Mouse (Mus musculus): Measurements from ENCODE around the gene Fev. TPM values are rescaled to one million over a fixed set of nuclear protein-coding genes. Genes with fewer than 3 reads are reported as not detected.

Gene Fev
- total RNA-seq, 2 experiments from 2014 or later = not detected

- no peak for ATAC-seq (replicated peaks; ENCODE audit: low FRiP score, poor library complexity, severe bottlenecking)
Observed at GRCm38 (mm10) chr1:74882055-74882734, 3.0 kb downstream of the Fev start.

DNA sequence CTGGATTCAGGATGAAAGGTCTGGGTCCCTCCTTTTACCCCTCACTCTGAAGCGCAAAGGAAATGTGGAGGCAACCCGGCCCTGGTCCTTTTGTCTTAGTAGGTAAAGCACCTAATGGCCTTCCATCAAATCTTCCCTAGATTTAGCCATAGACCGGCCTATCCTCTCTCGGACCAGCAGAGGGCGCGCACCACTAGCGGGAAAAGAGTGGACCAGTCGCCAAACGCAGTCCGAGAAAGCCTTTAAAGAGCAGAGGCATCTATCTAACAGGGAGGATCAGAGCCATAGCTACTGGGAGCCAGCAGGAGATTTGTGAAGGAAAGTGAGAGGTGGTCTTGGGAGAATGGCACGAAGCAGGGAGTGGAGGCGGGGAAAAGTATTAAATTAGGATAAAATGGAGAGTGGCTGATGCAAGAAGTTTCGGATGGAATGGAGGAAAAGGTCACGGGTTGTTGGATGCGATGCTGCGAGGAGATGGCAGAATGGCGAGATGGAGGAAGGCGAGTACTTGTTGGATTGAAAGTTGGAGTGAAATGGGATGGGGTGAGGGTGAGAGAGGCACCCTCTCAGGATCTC lies 4.3 kb downstream of the Fev start:
- no peak for ATAC-seq (replicated peaks; ENCODE audit: low FRiP score, poor library complexity, severe bottlenecking)

GRCm38 (mm10) chr1:74877199-74877598 lies 8.0 kb downstream of the Fev start:
- no peak for ATAC-seq (replicated peaks; ENCODE audit: low FRiP score, poor library complexity, severe bottlenecking)

DNA sequence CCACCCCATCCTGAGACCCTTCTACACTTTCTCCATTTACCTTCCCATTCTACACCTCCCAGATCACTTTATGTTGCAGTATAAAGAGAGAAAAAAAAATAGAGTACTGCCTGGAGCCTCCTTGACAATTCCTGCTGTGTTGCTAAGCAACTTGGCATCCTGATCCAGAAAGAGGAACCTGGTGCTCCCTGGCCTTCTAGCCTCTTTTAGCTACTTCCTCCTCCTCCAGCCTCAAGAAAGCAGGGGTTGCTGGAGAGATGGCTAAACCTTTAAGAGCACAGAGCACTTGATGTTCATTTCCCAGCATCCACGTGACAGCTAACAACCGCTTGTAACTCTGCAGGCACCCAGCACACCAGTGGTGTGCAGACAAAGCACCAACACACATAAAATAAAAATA lies 13.0 kb downstream of the Fev start:
- no peak for ATAC-seq (replicated peaks; ENCODE audit: low FRiP score, poor library complexity, severe bottlenecking)

GRCm38 (mm10) chr1:74861783-74862182 lies 23.4 kb downstream of the Fev start:
- no peak for ATAC-seq (replicated peaks; ENCODE audit: low FRiP score, poor library complexity, severe bottlenecking)

- no peak for ATAC-seq (replicated peaks; ENCODE audit: low FRiP score, poor library complexity, severe bottlenecking)
Observed at GRCm38 (mm10) chr1:74859223-74859984, 25.8 kb downstream of the Fev start.

GRCm38 (mm10) chr1:74858805-74859204 lies 26.4 kb downstream of the Fev start:
- no peak for ATAC-seq (replicated peaks; ENCODE audit: low FRiP score, poor library complexity, severe bottlenecking)

GRCm38 (mm10) chr1:74858171-74858719 lies 27.0 kb downstream of the Fev start:
- ATAC-seq (replicated peaks; ENCODE audit: low FRiP score, poor library complexity, severe bottlenecking) = no peak

GRCm38 (mm10) chr1:74857677-74858076 lies 27.5 kb downstream of the Fev start:
- ATAC-seq (replicated peaks; ENCODE audit: low FRiP score, poor library complexity, severe bottlenecking) = no peak

DNA sequence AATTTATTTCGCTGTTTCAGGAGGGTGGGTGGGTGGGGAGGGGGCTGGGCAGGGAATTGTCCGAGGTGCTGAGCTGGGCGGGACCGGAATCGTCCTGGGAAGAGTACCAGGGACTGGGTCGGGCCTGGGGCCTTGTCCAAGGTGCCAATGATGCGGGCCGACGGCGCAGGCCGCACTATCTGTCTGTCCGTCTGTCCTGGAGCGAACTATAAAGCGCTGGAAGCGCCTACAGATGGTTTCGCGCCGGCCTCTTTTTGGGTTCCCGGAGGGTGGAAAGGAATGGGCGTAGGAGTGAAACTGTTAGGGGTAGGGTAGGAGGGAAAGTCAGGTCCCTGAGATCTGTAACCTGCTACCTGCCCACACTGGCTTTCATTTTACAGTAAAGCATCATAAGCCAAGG lies 28.0 kb downstream of the Fev start:
- ATAC-seq (replicated peaks; ENCODE audit: low FRiP score, poor library complexity, severe bottlenecking) = no peak

DNA sequence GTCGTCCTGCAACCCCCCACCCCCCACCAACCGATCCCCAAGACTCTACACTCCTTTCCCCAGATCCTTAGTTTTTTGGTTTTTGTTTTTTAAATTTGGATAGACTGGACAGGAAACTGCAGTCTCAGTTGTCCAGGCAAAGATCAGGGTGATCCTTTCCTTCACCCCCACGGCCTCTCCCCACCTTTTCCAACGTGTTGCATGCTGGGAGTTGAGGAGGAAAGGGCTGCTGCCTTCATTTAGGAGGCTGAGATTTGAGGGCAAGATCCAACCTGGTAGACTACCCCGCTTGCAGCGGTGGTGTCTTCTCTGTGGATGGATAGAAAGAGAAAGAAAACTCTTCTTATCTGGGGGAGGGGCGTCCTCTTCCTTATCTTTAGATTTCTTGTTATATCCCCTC lies 28.4 kb downstream of the Fev start:
- ATAC-seq (replicated peaks; ENCODE audit: low FRiP score, poor library complexity, severe bottlenecking) = no peak

DNA sequence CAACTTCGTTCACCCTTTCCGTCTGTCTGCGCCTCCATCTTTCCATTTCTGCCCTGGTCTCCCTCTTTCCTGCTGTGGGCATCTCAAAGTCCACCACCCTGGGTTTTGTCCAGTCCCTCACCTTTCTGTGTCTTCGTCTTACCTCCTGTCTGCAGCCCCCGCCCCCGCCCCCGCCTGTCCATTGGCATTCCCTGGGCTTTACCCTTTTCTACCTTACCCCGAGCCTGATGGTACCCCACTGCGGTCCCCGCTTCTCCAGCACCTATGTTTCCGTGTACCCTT lies 28.8 kb downstream of the Fev start:
- no peak for ATAC-seq (replicated peaks; ENCODE audit: low FRiP score, poor library complexity, severe bottlenecking)

GRCm38 (mm10) chr1:74855651-74856438 lies 29.4 kb downstream of the Fev start:
- ATAC-seq (replicated peaks; ENCODE audit: low FRiP score, poor library complexity, severe bottlenecking) = no peak

DNA sequence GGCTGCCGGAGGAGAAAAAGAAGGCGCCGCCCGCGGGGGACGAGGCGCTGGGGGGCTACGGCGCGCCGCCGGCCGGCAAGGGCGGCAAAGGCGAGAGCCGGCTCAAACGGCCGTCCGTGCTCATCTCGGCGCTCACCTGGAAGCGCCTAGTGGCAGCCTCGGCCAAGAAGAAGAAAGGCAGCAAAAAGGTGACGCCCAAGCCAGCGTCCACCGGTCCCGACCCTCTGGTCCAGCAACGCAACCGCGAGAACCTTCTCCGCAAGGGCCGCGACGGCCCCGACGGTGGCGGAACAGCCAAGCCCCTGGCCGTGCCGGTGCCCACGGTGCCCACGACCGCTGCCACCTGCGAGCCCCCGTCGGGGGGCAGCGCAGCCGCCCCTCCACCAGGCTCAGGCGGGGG lies 30.1 kb downstream of the Fev start:
- no peak for ATAC-seq (replicated peaks; ENCODE audit: low FRiP score, poor library complexity, severe bottlenecking)

DNA sequence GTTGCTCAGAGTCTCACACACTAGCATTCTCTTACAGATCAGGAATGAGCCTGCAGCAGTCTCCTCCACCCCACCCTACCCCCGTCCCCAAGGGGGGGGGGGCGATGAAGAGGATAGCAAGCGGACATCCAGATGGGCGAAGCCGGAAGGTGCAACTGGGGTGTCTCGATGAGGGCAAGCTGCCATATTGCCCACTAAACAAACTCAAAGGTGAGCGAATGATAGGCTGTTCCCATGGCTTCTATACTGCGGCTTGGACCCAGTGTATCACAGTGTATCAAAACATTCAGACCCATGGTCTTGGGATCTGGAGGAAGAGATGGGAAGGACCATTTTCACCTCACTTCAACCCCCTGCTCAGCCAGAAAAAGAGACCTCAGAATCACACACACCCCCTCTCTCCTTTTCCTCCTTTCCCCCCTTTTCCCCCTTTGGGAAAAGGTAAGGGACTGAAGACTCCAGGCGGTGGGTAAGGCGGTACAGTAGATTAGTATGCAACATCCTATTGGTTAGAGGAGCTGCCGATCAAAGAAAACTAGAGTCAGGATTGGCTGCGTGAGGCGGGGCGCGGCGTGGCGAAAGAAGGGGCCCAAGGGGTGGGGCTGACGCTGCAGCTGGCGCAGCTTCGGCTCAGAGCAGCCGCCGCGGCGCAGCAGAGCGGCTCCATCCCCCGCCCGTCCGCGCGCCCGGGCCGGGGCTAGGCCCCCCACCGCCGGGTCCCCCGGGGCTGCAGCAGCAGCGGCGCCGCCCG lies 30.7 kb downstream of the Fev start, which contains the start of gene Cdk5r2:
Gene Cdk5r2 (plus strand): TSS at position 629 of the 751 bp plus-strand sequence.
- no peak for ATAC-seq (replicated peaks; ENCODE audit: low FRiP score, poor library complexity, severe bottlenecking)

DNA sequence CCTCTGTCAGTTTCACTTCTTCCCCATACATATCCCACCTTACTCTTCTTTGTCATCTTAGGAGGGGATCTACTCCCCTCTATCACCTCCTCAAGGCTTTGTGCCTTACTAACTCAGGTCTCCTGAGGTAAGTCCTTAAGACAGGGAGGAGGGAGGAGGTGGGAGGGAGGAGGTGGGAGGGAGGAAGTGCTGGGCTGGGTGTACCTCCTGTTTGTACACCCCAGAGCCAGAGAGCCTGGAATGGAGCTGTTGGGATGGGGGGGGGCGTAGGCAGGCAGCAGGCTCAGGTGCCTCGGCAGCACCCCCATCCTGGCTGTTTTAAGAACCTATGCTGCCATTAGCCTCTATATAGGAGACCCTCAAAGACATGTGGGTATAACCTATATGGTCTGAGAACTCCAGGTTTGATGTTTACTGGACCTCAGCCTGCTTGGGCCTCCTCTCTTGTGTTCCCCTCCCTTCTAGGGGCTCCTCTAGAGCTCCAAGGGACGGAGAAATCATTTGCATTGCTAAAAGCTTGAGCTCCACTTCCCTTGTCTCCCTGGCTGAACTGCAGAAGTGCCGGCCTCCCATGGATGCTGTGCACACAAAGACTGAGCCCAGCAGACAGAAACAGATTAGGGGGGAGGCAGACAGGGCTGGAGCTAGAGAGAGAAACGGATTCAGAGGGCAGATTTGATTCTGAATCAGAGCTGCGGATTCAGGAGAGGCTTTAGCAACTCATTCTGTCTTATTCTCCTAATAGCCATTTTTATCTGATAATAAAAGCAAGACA lies 34.0 kb downstream of the Fev start:
- ATAC-seq (replicated peaks; ENCODE audit: low FRiP score, poor library complexity, severe bottlenecking) = no peak

DNA sequence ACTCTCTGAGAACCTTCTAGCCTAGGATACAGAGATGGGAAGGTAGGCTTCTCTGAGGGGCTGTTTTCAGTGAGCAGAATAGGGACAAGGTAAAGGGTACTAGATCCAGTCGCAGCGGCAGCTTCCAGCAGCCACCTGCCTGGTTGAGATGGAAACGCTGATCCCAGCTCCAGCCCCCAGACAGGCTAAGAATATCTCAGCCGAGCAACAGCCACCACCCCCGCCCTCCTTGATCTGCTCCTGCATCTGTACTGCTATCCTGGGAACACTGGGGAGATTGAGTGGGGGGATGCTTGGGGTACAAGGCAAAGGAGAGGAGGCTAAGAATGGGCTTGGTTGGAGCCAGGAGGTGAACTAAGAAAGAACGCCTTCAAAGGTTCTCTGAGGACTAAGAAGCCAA lies 35.0 kb downstream of the Fev start:
- ATAC-seq (replicated peaks; ENCODE audit: low FRiP score, poor library complexity, severe bottlenecking) = no peak

DNA sequence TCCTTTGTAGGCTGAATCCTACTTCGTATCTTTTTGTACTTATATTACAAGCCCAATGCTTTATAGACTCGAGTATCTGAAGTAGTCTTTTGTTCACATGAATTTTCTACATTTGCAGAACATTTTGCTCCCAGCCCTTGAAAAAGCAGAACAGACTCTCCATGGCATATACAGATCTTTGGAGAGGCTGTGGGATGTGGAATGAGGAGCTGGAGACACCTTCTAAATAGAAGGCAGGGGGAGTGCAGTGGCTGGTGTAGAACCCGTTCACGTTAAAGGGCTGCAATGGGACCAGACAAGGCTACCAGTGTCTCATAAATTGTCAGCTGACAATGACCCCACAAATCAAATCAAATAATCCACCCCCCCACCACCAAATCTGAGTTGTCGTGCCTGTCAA lies 36.3 kb downstream of the Fev start:
- no peak for ATAC-seq (replicated peaks; ENCODE audit: low FRiP score, poor library complexity, severe bottlenecking)

GRCm38 (mm10) chr1:74846341-74846740 lies 38.9 kb downstream of the Fev start:
- no peak for ATAC-seq (replicated peaks; ENCODE audit: low FRiP score, poor library complexity, severe bottlenecking)

All from erythroblast, adult 5-6 weeks (primary cell).